Mouse (Mus musculus): Measurements from ENCODE around the gene Trcg1. TPM values are rescaled to one million over a fixed set of nuclear protein-coding genes. Genes with fewer than 3 reads are reported as not detected.

The Trcg1 gene
- polyA plus RNA-seq, 1 experiment = not detected

DNA sequence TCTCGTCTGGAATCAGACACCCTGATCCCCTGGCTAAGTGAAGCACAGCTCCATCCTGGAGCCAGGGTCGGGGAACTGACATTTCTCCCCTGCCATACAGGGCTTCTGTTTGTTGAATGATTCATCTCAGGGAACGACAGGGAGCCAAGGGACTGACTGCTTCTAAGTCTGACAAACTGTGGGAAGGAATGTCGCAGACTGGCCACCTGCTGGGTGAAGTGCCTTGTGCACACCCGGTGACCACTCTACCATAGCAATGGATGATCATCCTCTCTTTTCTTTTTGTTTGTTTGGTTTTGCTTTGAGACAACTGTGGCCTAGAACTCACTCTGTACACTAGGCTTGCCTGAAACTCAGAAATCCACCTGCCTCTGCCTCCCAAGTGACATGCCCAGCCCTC lies 6.6 kb downstream of the Trcg1 start:
- Histone ChIP-seq H3K27ac (ENCODE audit: insufficient read depth, low read depth, low read length) (no peak overlapping the region), H3K4me1 (ENCODE audit: control insufficient read depth, insufficient read depth, low read length) (peaks cover 2% of the 10 kb centered on the region; the same call in 1 of the 2 replicates), H3K4me3 (ENCODE audit: insufficient read depth, low read depth, low read length) (no peak overlapping the region)
- TF ChIP-seq CTCF (IDR thresholded peaks at IDR 0.05; ENCODE audit: insufficient read depth, low read depth, low read length) = no peak
- TF ChIP-seq POLR2A (IDR thresholded peaks at IDR 0.05; ENCODE audit: insufficient read depth, low read depth, low read length) = no peak
- 47% methylated on average over 5 of the region's 5 CpGs for WGBS

DNA sequence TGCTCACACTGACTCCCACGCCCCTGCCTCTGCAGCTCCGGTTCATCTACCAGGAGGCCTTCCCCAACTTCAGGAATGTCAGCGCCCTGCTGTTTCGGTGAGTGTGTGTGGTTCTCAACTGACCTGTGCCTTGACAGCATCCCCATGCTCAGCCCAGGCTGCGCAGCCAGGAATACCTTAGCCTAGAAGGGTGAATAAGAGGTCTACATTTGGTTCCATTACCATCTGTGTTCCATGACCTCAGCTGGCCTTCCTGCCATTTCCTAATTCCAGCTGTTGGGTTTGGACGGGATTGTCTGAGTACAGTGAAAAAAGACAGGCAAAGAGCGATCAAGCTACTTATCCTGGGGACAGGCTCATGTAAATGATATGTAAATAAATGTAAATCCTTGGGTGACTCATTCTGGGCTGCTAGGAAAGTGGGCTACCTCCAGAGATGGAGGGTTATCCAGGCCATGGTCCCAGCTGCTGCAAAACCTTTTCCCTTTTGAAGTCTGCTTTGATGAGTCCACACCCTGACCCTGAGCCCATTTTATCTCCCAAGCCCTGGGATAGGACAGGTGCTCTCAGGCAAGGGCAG lies 7.8 kb downstream of the Trcg1 start:
- Histone ChIP-seq H3K4me3 (ENCODE audit: insufficient read depth, low read depth, low read length) (no peak overlapping the region), H3K4me1 (ENCODE audit: control insufficient read depth, insufficient read depth, low read length) (peaks cover 2% of the 10 kb centered on the region; the same call in 1 of the 2 replicates), H3K27ac (ENCODE audit: insufficient read depth, low read depth, low read length) (no peak overlapping the region)
- TF ChIP-seq CTCF (IDR thresholded peaks at IDR 0.05; ENCODE audit: insufficient read depth, low read depth, low read length) (no peak), POLR2A (IDR thresholded peaks at IDR 0.05; ENCODE audit: insufficient read depth, low read depth, low read length) (no peak)
- WGBS = 56% methylated on average over 7 of the region's 7 CpGs

DNA sequence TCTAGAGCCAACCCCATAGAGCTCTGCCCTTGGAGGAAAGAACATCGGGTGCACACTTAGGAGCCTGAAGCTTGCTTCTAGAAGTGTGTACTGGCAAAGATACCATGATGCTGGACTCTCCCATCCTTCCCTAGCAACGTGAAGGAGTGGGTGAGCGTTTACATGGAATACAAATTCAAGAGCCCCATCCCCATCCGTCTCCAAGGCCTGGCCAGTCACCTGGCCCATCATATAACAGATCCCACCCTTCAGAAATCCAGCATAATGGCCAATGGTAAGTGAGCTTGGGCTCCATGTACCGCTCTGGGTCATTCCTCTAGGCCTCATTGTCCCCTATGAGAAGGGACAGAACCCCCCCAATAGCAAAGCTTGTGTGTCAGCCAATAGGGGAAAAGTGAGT lies 10.1 kb downstream of the Trcg1 start:
- H3K4me1 ChIP-seq (ENCODE audit: control insufficient read depth, insufficient read depth, low read length) = peaks cover 2% of the 10 kb centered on the region; the same call in 1 of the 2 replicates
- H3K4me3 ChIP-seq (ENCODE audit: insufficient read depth, low read depth, low read length) = no peak overlapping the region
- H3K27ac ChIP-seq (ENCODE audit: insufficient read depth, low read depth, low read length) = no peak overlapping the region
- TF ChIP-seq POLR2A (IDR thresholded peaks at IDR 0.05; ENCODE audit: insufficient read depth, low read depth, low read length) = no peak
- TF ChIP-seq CTCF (IDR thresholded peaks at IDR 0.05; ENCODE audit: insufficient read depth, low read depth, low read length) = no peak
- WGBS = 94% methylated on average over 5 of the region's 5 CpGs

DNA sequence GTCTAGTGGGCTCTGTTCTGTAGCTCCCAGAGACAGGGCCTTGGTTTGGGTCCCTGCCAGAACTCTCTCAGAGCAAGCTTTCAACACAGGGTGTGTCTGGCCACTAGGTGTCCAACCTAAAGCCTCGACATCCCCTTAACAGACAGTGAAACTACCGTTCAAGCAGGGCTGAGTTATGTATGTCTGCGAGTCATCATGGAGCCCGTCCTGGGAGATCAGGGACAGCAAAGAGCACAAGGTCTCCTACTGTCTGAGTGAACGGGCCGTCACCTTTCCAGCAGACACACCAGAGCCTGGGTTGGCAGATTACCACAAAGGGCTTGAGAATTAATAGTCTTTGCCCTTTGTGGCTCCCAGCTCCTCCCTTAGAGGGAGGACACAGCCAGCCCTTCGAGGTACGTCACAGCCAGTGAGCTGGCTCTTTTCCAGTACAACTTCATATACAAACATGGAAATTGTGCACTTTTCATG lies 10.9 kb downstream of the Trcg1 start:
- Histone ChIP-seq H3K27ac (ENCODE audit: insufficient read depth, low read depth, low read length) (no peak overlapping the region), H3K4me3 (ENCODE audit: insufficient read depth, low read depth, low read length) (no peak overlapping the region), H3K4me1 (ENCODE audit: control insufficient read depth, insufficient read depth, low read length) (peaks cover 2% of the 10 kb centered on the region; the same call in 1 of the 2 replicates)
- 65% methylated on average over 8 of the region's 8 CpGs for WGBS
- TF ChIP-seq CTCF (IDR thresholded peaks at IDR 0.05; ENCODE audit: insufficient read depth, low read depth, low read length) (no peak), POLR2A (IDR thresholded peaks at IDR 0.05; ENCODE audit: insufficient read depth, low read depth, low read length) (no peak)

DNA sequence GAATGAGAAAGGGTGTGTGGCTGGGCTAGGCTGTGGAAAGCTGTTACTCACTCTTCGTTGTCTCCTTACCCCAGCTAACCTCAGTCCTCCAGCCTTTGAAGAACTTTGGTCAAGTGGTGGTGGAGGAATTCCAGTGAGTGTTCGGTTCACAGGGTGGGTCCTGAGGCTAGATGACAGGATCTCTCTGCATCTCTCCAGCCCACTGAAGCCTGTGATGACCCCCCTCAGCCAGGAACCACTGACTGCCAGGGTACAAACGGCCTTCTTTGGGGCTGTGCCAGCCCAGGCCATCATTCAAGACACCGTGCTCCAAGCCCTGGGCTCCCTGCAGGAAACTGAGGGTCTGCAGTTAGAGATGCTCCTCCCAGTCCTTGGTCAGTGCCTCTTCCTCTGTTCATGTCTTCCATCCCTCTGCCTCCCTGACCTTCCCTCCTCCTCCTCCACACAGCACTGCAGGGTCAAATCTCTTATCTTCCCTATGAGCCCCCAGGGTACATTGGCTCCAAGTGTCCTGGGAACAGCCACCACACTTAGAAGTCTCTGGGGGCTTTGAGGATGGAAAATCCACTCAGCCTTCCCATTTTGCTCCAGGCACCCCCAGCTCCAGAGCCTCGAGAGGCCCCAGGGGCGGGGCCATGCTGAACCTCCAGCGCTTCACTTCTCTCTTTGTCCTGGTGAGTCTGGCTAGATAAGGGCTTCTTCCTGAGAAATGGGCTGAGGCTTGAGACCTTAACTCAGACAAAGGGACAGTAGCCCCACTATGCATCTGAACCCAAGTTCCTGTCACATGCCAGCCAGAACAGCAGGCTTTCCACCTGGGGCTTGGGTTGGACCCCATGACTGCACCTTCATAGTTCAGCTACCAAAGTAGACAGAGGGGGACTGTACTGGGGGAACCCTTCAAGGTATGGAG lies 11.9 kb downstream of the Trcg1 start:
- no peak overlapping the region for H3K4me3 ChIP-seq (ENCODE audit: insufficient read depth, low read depth, low read length)
- no peak overlapping the region for H3K27ac ChIP-seq (ENCODE audit: insufficient read depth, low read depth, low read length)
- 72% methylated on average over 7 of the region's 7 CpGs for WGBS
- TF ChIP-seq CTCF (IDR thresholded peaks at IDR 0.05; ENCODE audit: insufficient read depth, low read depth, low read length) (no peak), POLR2A (IDR thresholded peaks at IDR 0.05; ENCODE audit: insufficient read depth, low read depth, low read length) (no peak)
- H3K4me1 ChIP-seq (ENCODE audit: control insufficient read depth, insufficient read depth, low read length) = peaks cover 2% of the 10 kb centered on the region; the same call in 1 of the 2 replicates

DNA sequence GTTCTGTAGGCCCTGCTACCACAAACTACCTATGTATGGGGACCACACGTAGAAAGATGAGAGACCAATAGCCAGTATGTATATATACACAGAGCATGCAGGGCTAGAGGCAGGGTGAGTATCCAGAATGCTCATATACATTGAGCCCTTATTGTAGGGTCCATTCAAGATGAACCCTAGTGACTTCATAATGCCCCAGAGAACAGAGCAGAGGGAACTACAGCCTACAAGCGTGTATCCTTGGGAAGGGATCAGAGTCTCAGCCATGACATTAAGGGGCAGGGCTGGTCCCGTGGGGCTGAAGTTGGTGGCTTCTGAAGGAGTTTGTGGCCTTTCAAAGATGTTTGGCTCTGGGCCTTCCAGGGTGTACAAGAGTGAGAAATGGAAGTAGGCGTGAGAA lies 13.7 kb downstream of the Trcg1 start:
- 0 out of 2 replicates have a peak, but pooled peaks cover 3% of the 10 kb centered on the region for H3K4me1 ChIP-seq (ENCODE audit: control insufficient read depth, insufficient read depth, low read length)
- H3K4me3 ChIP-seq (ENCODE audit: insufficient read depth, low read depth, low read length) = no peak overlapping the region
- WGBS = 89% methylated on average over 4 of the region's 4 CpGs
- no peak for TF ChIP-seq CTCF (IDR thresholded peaks at IDR 0.05; ENCODE audit: insufficient read depth, low read depth, low read length)
- TF ChIP-seq POLR2A (IDR thresholded peaks at IDR 0.05; ENCODE audit: insufficient read depth, low read depth, low read length) = no peak
- H3K27ac ChIP-seq (ENCODE audit: insufficient read depth, low read depth, low read length) = no peak overlapping the region

DNA sequence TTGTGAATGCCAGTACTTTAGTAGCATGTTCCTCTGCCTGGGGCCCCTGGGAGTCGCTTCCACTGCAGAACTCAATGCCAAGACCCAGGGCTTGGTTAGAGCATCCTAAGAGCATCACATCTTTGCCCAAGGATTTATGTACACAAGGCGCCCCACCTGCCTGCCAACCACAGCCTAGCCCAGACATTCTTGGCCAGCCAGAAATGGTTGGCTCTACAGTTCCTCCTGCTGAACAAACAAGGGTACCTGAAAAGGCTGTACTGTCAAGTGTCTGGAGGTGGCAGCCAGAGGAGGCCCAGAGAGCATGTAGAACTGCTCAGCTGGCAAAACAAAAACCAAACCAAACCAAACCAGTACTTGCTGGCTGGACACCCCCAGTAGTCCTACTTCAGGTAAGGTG lies 14.8 kb downstream of the Trcg1 start:
- 0 out of 2 replicates have a peak, but pooled peaks cover 3% of the 10 kb centered on the region for H3K4me1 ChIP-seq (ENCODE audit: control insufficient read depth, insufficient read depth, low read length)
- H3K4me3 ChIP-seq (ENCODE audit: insufficient read depth, low read depth, low read length) = no peak overlapping the region
- H3K27ac ChIP-seq (ENCODE audit: insufficient read depth, low read depth, low read length) = no peak overlapping the region
- no peak for TF ChIP-seq CTCF (IDR thresholded peaks at IDR 0.05; ENCODE audit: insufficient read depth, low read depth, low read length)
- TF ChIP-seq POLR2A (IDR thresholded peaks at IDR 0.05; ENCODE audit: insufficient read depth, low read depth, low read length) = no peak
- WGBS = 93% methylated on average over 2 of the region's 2 CpGs

DNA sequence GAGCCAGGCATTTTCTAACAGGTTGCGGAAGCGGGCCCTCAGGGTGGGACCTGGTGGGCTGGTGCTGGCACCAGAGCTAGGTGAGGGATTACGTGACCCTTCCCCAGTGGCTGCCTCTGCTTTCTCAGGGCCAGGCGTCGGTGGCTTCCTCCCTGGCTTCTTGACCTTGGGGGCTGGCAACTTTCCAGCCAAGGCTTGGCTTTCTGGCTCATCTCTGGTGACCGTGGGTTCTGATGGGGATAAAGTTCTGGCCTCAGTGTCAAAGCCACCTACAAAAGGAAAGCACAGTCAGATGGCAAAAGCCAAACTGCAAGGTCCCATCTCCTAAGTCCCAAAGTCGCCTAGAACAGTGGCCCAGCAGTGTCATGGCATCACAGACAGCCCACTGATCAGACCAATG lies 17.7 kb downstream of the Trcg1 start:
- no peak overlapping the region for H3K27ac ChIP-seq (ENCODE audit: insufficient read depth, low read depth, low read length)
- H3K4me1 ChIP-seq (ENCODE audit: control insufficient read depth, insufficient read depth, low read length) = 0 out of 2 replicates have a peak, but pooled peaks cover 3% of the 10 kb centered on the region
- WGBS = 88% methylated on average over 7 of the region's 7 CpGs
- no peak overlapping the region for H3K4me3 ChIP-seq (ENCODE audit: insufficient read depth, low read depth, low read length)
- TF ChIP-seq CTCF (IDR thresholded peaks at IDR 0.05; ENCODE audit: insufficient read depth, low read depth, low read length) (no peak), POLR2A (IDR thresholded peaks at IDR 0.05; ENCODE audit: insufficient read depth, low read depth, low read length) (no peak)

Data from olfactory bulb, adult 2 months (tissue).